Comparison of ENCODE assay signal across 8 mouse cellular contexts in genomic region chr11:120237166-120238131, GRCm38 (mm10). TPM values are rescaled to one million over a fixed set of nuclear protein-coding genes. Genes with fewer than 3 reads are reported as not detected.
DNase-seq lines count a peak whose midpoint lies in the region; ATAC-seq and TF ChIP-seq lines count a peak whose summit lies in the region.

No protein-coding gene starts in this region.

- H3K4me2 ChIP-seq in lung, embryonic 14.5 days = peak overlapping the region; percentile 99
- H3K4me2 ChIP-seq in neural tube, embryonic 15.5 days = peak overlapping the region; percentile 88

- no peaks in the 10 kb centered on the region for H3K9me3 ChIP-seq in lung, embryonic 14.5 days (ENCODE audit: low read depth, low read length)
- H3K9me3 ChIP-seq in neural tube, embryonic 15.5 days (replicated peaks) = no peaks in the 10 kb centered on the region

- H3K9ac ChIP-seq in lung, embryonic 14.5 days = peak overlapping the region; percentile 100
- peak overlapping the region; percentile 98 for H3K9ac ChIP-seq in neural tube, embryonic 15.5 days (replicated peaks)

- no peak for TF ChIP-seq CTCF in lung, embryonic 14.5 days (IDR thresholded peaks at IDR 0.05; ENCODE audit: low read depth)

- peaks cover 6% of the 10 kb centered on the region; the same call in 1 of the 2 replicates for H3K36me3 ChIP-seq in lung, embryonic 14.5 days (ENCODE audit: insufficient read depth)
- H3K36me3 ChIP-seq in neural tube, embryonic 15.5 days = no peaks in the 10 kb centered on the region

- no peaks in the 10 kb centered on the region for H3K27me3 ChIP-seq in lung, embryonic 14.5 days (ENCODE audit: insufficient read depth, low read length)
- H3K27me3 ChIP-seq in neural tube, embryonic 15.5 days (replicated peaks) = no peaks in the 10 kb centered on the region

- H3K27ac ChIP-seq in lung, embryonic 14.5 days (ENCODE audit: low read depth) = peak overlapping the region; percentile 96
- peak overlapping the region; percentile 99 for H3K27ac ChIP-seq in neural tube, embryonic 15.5 days (replicated peaks)

- H3K4me1 ChIP-seq in lung, embryonic 14.5 days (ENCODE audit: insufficient read depth) = peaks cover 42% of the 10 kb centered on the region
- peaks cover 43% of the 10 kb centered on the region for H3K4me1 ChIP-seq in neural tube, embryonic 15.5 days

- ATAC-seq in lung, embryonic 14.5 days (ENCODE audit: insufficient read depth) = no peak
- ATAC-seq in neural tube, embryonic 15.5 days (ENCODE audit: low FRiP score) = no peak
- ATAC-seq in frontal cortex, adult (ENCODE audit: low TSS enrichment) = no peak

- peak overlapping the region; percentile 96 for H3K4me3 ChIP-seq in lung, embryonic 14.5 days (ENCODE audit: low read depth, low read length)
- peak overlapping the region; percentile 73 for H3K4me3 ChIP-seq in neural tube, embryonic 15.5 days (replicated peaks)

- WGBS in lung, embryonic 14.5 days = under 1% methylated on average over 89 of the region's 89 CpGs
- under 1% methylated on average over 85 of the region's 89 CpGs for WGBS in neural tube, embryonic 15.5 days

- DNase-seq in ovary, postnatal 36 days (ENCODE audit: low spot score) = peak; percentile 60
- DNase-seq in ovary, adult 18-20 months (ENCODE audit: low spot score) = no peak
- DNase-seq in cerebellum, adult 9-10 months = peak; percentile 59
- DNase-seq in gastrocnemius, postnatal 25 days = peak; percentile 67
- DNase-seq in kidney, adult 11 months = peak; percentile 58
- peak; percentile 73 for DNase-seq in lung, embryonic 14.5 days

RNA-seq across cellular contexts. Expression of gene Bahcc1, which starts 4.7 kb away (rescaled TPM):
- total RNA-seq in gastrocnemius, postnatal 25 days (2021) = 1 to 10 TPM; 3.2 to 4.7 TPM
- polyA plus RNA-seq in lung, embryonic 14.5 days (2014; fragmentation: Nextera tagmentation; extraction: Ambion mirVana) = 14.3 and 15.6 TPM in 2 replicates
- 8.7 and 10.4 TPM in 2 replicates for polyA plus RNA-seq in neural tube, embryonic 15.5 days (2015; fragmentation: Nextera tagmentation; extraction: Ambion mirVana)
